Mouse (Mus musculus): Measurements from ENCODE around the gene Slc26a11. TPM values are rescaled to one million over a fixed set of nuclear protein-coding genes. Genes with fewer than 3 reads are reported as not detected.

The Slc26a11 gene
- polyA plus RNA-seq, 1 experiment, result 1.5 TPM

- Histone ChIP-seq H3K4me2 (ENCODE audit: low read depth) (no peak overlapping the region), H3K4me3 (no peak overlapping the region), H3K27me3 (ENCODE audit: control insufficient read depth, insufficient read depth, insufficient read length) (peaks cover 38% of the 10 kb centered on the region), H3K36me3 (ENCODE audit: control insufficient read depth, insufficient read depth) (no peaks in the 10 kb centered on the region), H3K79me2 (ENCODE audit: control insufficient read depth, insufficient read depth) (no peaks in the 10 kb centered on the region), H3ac (ENCODE audit: control insufficient read depth, insufficient read length) (no peak overlapping the region)
- TF ChIP-seq USF1 (IDR thresholded peaks at IDR 0.05; ENCODE audit: low read depth) (no peak), SRF (IDR thresholded peaks at IDR 0.05; ENCODE audit: control insufficient read depth, insufficient read length, low read depth) (no peak), MYOD1 (IDR thresholded peaks at IDR 0.05; ENCODE audit: control insufficient read depth in 1 of 3, insufficient read length in 2 of 3, low read depth in 2 of 3) (no peak), POLR2AphosphoS2 (IDR thresholded peaks at IDR 0.05; ENCODE audit: insufficient read length, low read depth) (no peak), REST (IDR thresholded peaks at IDR 0.05; ENCODE audit: insufficient read depth, insufficient read length) (no peak), MYOG (IDR thresholded peaks at IDR 0.05; ENCODE audit: control insufficient read depth in 1 of 3, insufficient read depth in 1 of 3, insufficient read length in 2 of 3, low read depth in 2 of 3) (no peak), MAX (IDR thresholded peaks at IDR 0.05; ENCODE audit: low read depth) (no peak), E2F4 (IDR thresholded peaks at IDR 0.05; ENCODE audit: insufficient read depth) (no peak), CEBPB (IDR thresholded peaks at IDR 0.05; ENCODE audit: insufficient read depth, poor library complexity, severe bottlenecking) (no peak), TCF3 (IDR thresholded peaks at IDR 0.05; ENCODE audit: insufficient read length, low read depth) (no peak), POLR2A (IDR thresholded peaks at IDR 0.05; ENCODE audit: insufficient read length, low read depth) (no peak), TCF12 (IDR thresholded peaks at IDR 0.05; ENCODE audit: insufficient read depth, poor library complexity, severe bottlenecking) (no peak)
Measured at GRCm38 (mm10) chr11:119330592-119330991, 24.8 kb upstream of the Slc26a11 start.

GRCm38 (mm10) chr11:119331970-119332369 is 23.4 kb upstream of the Slc26a11 start:
- H3ac ChIP-seq (ENCODE audit: control insufficient read depth, insufficient read length), result no peak overlapping the region
- peaks cover 48% of the 10 kb centered on the region for H3K27me3 ChIP-seq (ENCODE audit: control insufficient read depth, insufficient read depth, insufficient read length)

GRCm38 (mm10) chr11:119338271-119339059 is 16.9 kb upstream of the Slc26a11 start:
- H3K36me3 ChIP-seq (ENCODE audit: control insufficient read depth, insufficient read depth), result no peaks in the 10 kb centered on the region
- no peak for TF ChIP-seq MYOD1 (IDR thresholded peaks at IDR 0.05; ENCODE audit: control insufficient read depth in 1 of 3, insufficient read length in 2 of 3, low read depth in 2 of 3)
- no peak for TF ChIP-seq CEBPB (IDR thresholded peaks at IDR 0.05; ENCODE audit: insufficient read depth, poor library complexity, severe bottlenecking)
- TF ChIP-seq USF1 (IDR thresholded peaks at IDR 0.05; ENCODE audit: low read depth), result no peak
- no peak for TF ChIP-seq E2F4 (IDR thresholded peaks at IDR 0.05; ENCODE audit: insufficient read depth)
- TF ChIP-seq SRF (IDR thresholded peaks at IDR 0.05; ENCODE audit: control insufficient read depth, insufficient read length, low read depth), result no peak
- H3ac ChIP-seq (ENCODE audit: control insufficient read depth, insufficient read length), result no peak overlapping the region
- peaks cover 40% of the 10 kb centered on the region for H3K27me3 ChIP-seq (ENCODE audit: control insufficient read depth, insufficient read depth, insufficient read length)
- no peak overlapping the region for H3K4me3 ChIP-seq
- no peaks in the 10 kb centered on the region for H3K79me2 ChIP-seq (ENCODE audit: control insufficient read depth, insufficient read depth)
- H3K4me2 ChIP-seq (ENCODE audit: low read depth), result no peak overlapping the region

More at GRCm38 (mm10) chr11:119331970-119332369, 23.4 kb upstream of the Slc26a11 start:
- TF ChIP-seq REST (IDR thresholded peaks at IDR 0.05; ENCODE audit: insufficient read depth, insufficient read length), result no peak
- no peak for TF ChIP-seq TCF3 (IDR thresholded peaks at IDR 0.05; ENCODE audit: insufficient read length, low read depth)
- no peak for TF ChIP-seq MYOD1 (IDR thresholded peaks at IDR 0.05; ENCODE audit: control insufficient read depth in 1 of 3, insufficient read length in 2 of 3, low read depth in 2 of 3)
- TF ChIP-seq POLR2A (IDR thresholded peaks at IDR 0.05; ENCODE audit: insufficient read length, low read depth), result no peak
- TF ChIP-seq USF1 (IDR thresholded peaks at IDR 0.05; ENCODE audit: low read depth), result no peak
- TF ChIP-seq MYOG (IDR thresholded peaks at IDR 0.05; ENCODE audit: control insufficient read depth in 1 of 3, insufficient read depth in 1 of 3, insufficient read length in 2 of 3, low read depth in 2 of 3), result no peak
- no peak for TF ChIP-seq SRF (IDR thresholded peaks at IDR 0.05; ENCODE audit: control insufficient read depth, insufficient read length, low read depth)
- no peak for TF ChIP-seq CEBPB (IDR thresholded peaks at IDR 0.05; ENCODE audit: insufficient read depth, poor library complexity, severe bottlenecking)
- no peak for TF ChIP-seq TCF12 (IDR thresholded peaks at IDR 0.05; ENCODE audit: insufficient read depth, poor library complexity, severe bottlenecking)
- TF ChIP-seq MAX (IDR thresholded peaks at IDR 0.05; ENCODE audit: low read depth), result no peak
- no peak for TF ChIP-seq POLR2AphosphoS2 (IDR thresholded peaks at IDR 0.05; ENCODE audit: insufficient read length, low read depth)
- TF ChIP-seq E2F4 (IDR thresholded peaks at IDR 0.05; ENCODE audit: insufficient read depth), result no peak
- H3K79me2 ChIP-seq (ENCODE audit: control insufficient read depth, insufficient read depth), result no peaks in the 10 kb centered on the region
- H3K4me3 ChIP-seq, result no peak overlapping the region
- no peak overlapping the region for H3K4me2 ChIP-seq (ENCODE audit: low read depth)
- H3K36me3 ChIP-seq (ENCODE audit: control insufficient read depth, insufficient read depth), result no peaks in the 10 kb centered on the region

DNA sequence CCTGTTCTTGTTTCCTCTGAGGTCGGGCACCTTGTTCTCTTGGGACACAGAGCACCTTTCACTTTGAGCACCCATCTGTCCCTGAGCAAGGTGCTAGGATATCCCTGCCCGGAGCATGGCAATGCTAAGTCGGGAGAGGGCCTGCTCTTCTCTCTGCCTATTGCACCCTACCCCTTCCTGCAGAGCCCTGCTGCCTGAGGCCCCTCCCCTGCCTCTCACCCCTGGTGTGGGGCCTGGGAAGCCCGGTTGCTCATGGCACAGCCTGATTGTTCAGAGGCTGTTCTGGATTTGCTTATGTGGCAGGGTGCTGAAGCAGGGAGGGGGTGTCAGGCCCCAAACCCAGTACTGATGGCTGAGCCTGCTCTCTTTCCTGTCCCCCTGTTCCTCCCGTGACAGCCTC is 16.2 kb upstream of the Slc26a11 start:
- TF ChIP-seq E2F4 (IDR thresholded peaks at IDR 0.05; ENCODE audit: insufficient read depth), result no peak
- TF ChIP-seq TCF3 (IDR thresholded peaks at IDR 0.05; ENCODE audit: insufficient read length, low read depth), result no peak
- TF ChIP-seq REST (IDR thresholded peaks at IDR 0.05; ENCODE audit: insufficient read depth, insufficient read length), result no peak
- no peak for TF ChIP-seq MYOG (IDR thresholded peaks at IDR 0.05; ENCODE audit: control insufficient read depth in 1 of 3, insufficient read depth in 1 of 3, insufficient read length in 2 of 3, low read depth in 2 of 3)
- TF ChIP-seq POLR2AphosphoS2 (IDR thresholded peaks at IDR 0.05; ENCODE audit: insufficient read length, low read depth), result no peak
- TF ChIP-seq USF1 (IDR thresholded peaks at IDR 0.05; ENCODE audit: low read depth), result no peak
- no peak for TF ChIP-seq POLR2A (IDR thresholded peaks at IDR 0.05; ENCODE audit: insufficient read length, low read depth)
- TF ChIP-seq CEBPB (IDR thresholded peaks at IDR 0.05; ENCODE audit: insufficient read depth, poor library complexity, severe bottlenecking), result no peak
- Histone ChIP-seq H3K4me3 (no peak overlapping the region), H3ac (ENCODE audit: control insufficient read depth, insufficient read length) (no peak overlapping the region), H3K27me3 (ENCODE audit: control insufficient read depth, insufficient read depth, insufficient read length) (peaks cover 40% of the 10 kb centered on the region), H3K36me3 (ENCODE audit: control insufficient read depth, insufficient read depth) (no peaks in the 10 kb centered on the region), H3K4me2 (ENCODE audit: low read depth) (no peak overlapping the region), H3K79me2 (ENCODE audit: control insufficient read depth, insufficient read depth) (no peaks in the 10 kb centered on the region)

Data from myocyte (in vitro differentiated cells).